Mouse (Mus musculus): ENCODE results near the gene Ttc12.
A peak's percentile ranks its signal among the peaks of the same experiment; 100 is the strongest.

Gene Ttc12

GRCm38 (mm10) chr9:49488912-49489895 is 3.2 kb upstream of the Ttc12 start:
- peak; percentile 89 for DNase-seq

- no peak for DNase-seq
Measured at GRCm38 (mm10) chr9:49488258-49488657, 2.2 kb upstream of the Ttc12 start.

GRCm38 (mm10) chr9:49487657-49487943 is 1.6 kb upstream of the Ttc12 start:
- no peak for DNase-seq

- DNase-seq: no peak
Measured at GRCm38 (mm10) chr9:49486805-49487656, 1.0 kb upstream of the Ttc12 start.

- DNase-seq: peak; percentile 38
Measured at GRCm38 (mm10) chr9:49485250-49485891, 654 bp downstream of the Ttc12 start.

GRCm38 (mm10) chr9:49483316-49483715 is 2.7 kb downstream of the Ttc12 start:
- no peak for DNase-seq

GRCm38 (mm10) chr9:49472126-49472525 is 13.9 kb downstream of the Ttc12 start:
- no peak for DNase-seq

GRCm38 (mm10) chr9:49470946-49471345 is 15.1 kb downstream of the Ttc12 start:
- no peak for DNase-seq

GRCm38 (mm10) chr9:49470006-49470405 is 16.0 kb downstream of the Ttc12 start:
- DNase-seq: no peak

GRCm38 (mm10) chr9:49456136-49456535 is 29.9 kb downstream of the Ttc12 start:
- DNase-seq: no peak

- DNase-seq: no peak
Measured at GRCm38 (mm10) chr9:49452396-49452795, 33.6 kb downstream of the Ttc12 start.

GRCm38 (mm10) chr9:49450491-49450890 is 35.5 kb downstream of the Ttc12 start:
- DNase-seq: no peak

- no peak for DNase-seq
Measured at GRCm38 (mm10) chr9:49442621-49443020, 43.4 kb downstream of the Ttc12 start.

GRCm38 (mm10) chr9:49427478-49427877 is 58.5 kb downstream of the Ttc12 start:
- no peak for DNase-seq

- no peak for DNase-seq
Measured at GRCm38 (mm10) chr9:49426921-49427320, 59.1 kb downstream of the Ttc12 start, which contains the start of gene Ankk1. Ankk1 (minus strand) TSS chr9:49427021.

GRCm38 (mm10) chr9:49425585-49425984 is 60.4 kb downstream of the Ttc12 start:
- DNase-seq: no peak

- no peak for DNase-seq
Measured at GRCm38 (mm10) chr9:49423866-49424265, 62.2 kb downstream of the Ttc12 start.

GRCm38 (mm10) chr9:49410621-49411020 is 75.4 kb downstream of the Ttc12 start:
- DNase-seq: no peak

GRCm38 (mm10) chr9:49407028-49407427 is 79.0 kb downstream of the Ttc12 start:
- DNase-seq: no peak

- DNase-seq: no peak
Measured at GRCm38 (mm10) chr9:49403711-49404110, 82.3 kb downstream of the Ttc12 start.

GRCm38 (mm10) chr9:49396006-49396405 is 90.0 kb downstream of the Ttc12 start:
- no peak for DNase-seq

GRCm38 (mm10) chr9:49392242-49392641 is 93.8 kb downstream of the Ttc12 start:
- no peak for DNase-seq

Measured in kidney, adult 18-20 months (tissue).